Mouse (Mus musculus): Measurements from ENCODE around the gene Bcat2.

GRCm38 (mm10) chr7:45626571-45627076 is 56.7 kb downstream of the Bcat2 start:
- TF ChIP-seq GATA1 (IDR thresholded peaks at IDR 0.05; ENCODE audit: borderline replicate concordance, low read length) (no peak), FLI1 (IDR thresholded peaks at IDR 0.05; ENCODE audit: low read length) (no peak)
